Mouse (Mus musculus): ENCODE measurements around the gene Btnl10.

The Btnl10 gene

DNA sequence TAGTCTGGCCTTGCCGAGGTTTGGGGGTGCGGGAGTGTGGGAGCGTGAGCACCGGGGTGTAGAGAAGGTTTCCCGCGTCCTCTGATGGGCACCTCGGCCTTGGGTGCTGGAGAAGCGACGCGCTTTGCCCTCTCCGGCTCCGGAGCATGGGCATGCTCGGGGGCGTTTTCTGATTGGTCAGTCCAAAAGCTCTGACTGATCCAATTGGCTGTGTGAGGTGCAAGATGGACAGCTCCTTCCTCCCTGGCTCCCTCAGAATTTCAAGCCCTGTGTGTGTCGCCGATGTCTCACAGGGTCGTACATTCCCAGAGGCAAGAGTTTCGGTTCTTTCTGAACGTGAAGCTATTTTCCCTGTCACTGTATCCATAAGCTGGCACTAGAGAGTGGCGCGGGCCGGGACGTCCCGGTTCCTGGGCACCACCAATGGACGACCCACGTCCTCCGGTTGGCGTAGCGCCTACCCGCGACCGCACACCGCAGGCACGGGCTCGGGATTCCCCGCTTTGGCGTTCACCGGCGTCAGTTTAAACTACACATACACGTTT lies 42.3 kb downstream of the Btnl10 start:
- peak; percentile 94 for DNase-seq (ENCODE audit: low read depth)

DNA sequence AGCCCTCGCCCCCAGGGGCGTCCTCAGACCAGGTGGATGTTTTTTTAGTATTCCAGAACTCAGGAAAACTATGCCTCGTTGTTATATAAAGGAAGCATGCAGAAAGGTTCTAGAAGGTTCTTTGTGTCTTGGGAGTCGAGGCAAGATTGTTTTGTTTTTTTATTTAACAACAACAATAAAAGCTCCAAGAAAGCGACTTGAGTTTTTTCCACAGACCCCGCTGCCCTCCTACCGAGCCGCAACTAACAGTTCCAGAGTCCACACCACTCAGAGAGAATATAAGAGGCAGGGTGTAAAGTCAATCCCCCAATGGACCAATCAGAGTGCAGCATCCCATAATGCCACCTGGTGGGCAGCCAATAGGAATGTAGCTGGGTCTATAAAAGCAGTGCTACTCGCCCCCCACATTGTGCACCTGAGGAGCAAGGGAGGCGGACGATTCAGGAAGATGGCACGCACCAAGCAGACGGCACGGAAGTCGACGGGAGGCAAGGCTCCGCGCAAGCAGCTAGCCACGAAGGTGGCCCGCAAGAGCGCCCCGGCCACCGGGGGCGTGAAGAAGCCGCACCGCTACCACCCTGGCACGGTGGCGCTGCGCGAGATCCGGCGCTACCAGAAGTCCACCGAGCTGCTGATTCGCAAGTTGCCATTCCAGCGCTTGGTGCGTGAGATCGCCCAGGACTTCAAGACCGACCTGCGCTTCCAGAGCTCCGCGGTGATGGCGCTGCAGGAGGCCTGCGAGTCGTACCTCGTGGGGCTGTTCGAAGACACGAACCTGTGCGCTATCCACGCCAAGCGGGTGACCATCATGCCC lies 43.9 kb downstream of the Btnl10 start:
- no peak for DNase-seq (ENCODE audit: low read depth)

DNA sequence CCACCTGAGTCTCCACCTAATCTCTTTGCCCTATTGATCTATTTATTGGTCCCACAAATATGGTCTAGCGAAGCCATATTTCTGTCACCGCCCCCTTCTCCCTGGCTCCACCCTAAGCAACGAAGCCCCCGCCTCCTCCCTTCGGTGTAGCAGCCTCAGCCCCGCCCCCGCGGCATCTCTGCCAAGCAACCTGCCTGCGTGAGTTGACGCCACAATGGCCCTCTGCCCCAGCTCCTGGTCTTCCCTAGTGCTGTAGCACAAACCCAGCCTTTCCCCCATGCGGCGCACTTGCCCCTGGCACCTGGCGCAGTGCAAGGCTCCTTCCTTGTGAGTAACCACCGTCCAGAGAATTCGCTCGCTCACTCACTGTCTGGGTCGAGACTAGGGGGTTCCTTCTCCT lies 45.8 kb downstream of the Btnl10 start:
- peak; percentile 60 for DNase-seq (ENCODE audit: low read depth)

DNA sequence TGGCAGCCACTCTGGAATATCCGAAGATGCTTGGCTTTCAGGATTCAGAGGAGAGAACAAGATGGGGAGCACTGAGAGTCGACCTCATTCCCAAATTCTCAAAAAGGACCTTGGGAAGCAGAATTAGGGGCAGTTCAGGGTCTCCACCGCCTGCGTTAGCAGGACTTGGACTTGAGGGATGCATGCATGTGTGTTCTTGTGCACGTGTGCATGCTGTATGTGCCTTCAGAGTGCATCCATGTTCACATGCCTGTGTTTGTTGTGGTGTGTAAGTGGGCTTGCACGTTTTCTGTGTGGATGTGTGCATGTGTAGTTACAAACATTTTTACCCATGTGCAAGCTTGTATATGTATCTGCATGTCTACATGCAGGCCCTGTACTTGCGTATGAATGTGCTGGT lies 46.5 kb downstream of the Btnl10 start:
- no peak for DNase-seq (ENCODE audit: low read depth)

DNA sequence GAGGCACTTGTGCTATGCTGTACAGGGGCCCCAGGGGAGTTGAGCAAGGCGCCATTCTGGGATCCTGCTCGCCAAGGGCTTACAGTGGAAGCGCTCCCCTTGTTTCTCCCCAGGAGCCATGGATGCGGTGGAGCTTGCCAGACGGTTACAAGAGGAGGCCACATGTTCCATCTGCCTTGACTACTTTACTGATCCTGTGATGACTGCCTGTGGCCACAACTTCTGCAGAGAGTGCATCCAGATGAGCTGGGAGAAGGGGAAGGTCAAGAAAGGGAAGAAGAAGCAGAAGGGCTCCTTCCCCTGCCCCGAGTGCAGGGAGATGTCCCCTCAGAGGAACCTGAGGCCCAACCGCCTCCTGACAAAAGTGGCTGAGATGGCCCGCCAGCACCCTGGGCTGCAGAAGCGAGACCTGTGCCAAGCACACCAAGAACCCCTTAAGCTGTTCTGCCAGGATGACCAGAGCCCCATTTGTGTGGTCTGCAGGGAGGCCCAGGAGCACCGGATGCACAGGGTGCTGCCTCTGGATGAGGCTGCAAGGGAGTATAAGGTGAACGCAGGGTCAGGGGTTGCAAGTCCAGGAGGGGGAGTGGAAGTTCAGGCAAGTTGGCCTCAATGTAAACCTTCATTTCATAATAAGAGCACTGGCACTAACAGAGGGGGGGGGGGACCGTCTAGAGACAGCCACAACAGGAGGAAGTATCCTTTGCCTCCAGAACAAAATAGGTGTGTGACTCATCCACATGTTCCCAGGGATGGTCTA lies 47.5 kb downstream of the Btnl10 start:
- no peak for DNase-seq (ENCODE audit: low read depth)

DNA sequence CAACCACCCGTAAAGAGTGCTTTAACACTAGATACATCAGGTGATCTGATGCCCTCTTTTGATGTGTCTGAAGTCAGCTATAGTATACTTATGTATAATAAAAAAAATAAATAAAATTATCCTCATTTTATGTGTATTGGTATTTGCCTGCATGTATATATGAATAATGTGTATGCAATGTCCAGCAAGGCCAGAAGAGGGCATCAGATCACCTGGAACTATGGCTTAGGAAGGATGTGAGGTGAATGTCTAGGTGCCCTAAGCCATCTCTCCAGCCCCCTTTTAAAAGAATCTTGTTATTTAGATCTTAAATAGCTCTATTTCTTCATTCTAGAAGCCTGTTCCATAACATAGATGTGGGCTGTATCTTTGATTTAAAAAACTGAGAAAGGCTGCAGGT lies 49.6 kb downstream of the Btnl10 start:
- peak; percentile 72 for DNase-seq (ENCODE audit: low read depth)

DNA sequence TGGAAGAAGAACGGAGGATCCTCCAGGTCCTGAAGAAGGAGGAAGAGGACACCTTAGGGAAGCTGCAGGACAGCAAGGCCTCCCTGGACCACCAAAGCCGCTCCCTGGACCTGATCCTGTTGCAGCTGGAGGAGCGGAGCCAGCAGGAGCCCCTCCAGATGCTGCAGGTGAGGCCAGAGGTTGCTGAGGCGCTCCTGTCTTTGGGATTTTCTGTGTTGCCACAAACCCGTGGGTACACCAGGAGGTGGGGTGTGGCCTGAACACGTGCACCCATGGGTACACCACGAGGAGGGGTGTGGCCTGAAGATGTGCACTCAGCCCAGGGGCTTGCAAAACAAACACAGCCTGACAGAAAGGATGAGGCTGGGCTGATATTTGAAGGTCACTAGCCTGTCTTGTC lies 50.8 kb downstream of the Btnl10 start:
- no peak for DNase-seq (ENCODE audit: low read depth)

DNA sequence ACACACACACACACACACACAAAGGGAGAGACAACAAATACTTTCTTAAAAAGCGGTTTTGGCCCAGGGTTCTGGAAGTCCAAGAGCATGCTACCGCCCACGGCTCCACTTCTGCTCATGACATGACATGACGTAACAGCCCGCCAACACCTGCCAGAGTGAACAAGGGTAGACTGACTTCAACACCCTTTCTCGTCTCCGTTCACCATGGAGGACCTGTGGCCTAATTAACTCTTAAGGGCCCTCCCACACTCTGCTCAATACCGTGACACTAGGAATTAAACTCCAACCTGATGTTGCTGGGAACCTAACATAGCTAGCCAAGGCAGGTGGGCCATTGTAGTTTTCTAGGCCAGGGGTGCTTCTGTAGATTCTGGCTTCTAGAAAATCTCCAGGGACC lies 51.3 kb downstream of the Btnl10 start:
- DNase-seq (ENCODE audit: low read depth): no peak

DNA sequence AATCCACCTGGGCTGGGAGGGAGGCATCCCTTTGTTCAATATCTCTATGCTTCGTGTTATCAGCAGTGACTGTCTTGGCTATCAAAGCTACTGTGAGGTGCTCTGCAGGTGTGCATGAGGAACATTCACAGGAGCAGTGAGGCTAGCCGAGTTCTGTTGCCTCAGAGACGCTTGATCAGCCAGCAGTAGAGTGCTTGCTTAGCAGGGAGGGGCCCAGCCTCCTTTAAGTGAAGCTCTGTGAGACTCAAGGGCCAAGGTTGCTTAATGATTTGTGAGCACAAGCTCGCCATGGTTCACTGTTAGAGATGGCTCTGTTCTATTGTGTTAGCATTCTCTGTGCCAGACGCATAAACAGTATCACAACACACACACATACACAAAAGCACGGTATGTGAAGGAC lies 52.0 kb downstream of the Btnl10 start:
- no peak for DNase-seq (ENCODE audit: low read depth)

DNA sequence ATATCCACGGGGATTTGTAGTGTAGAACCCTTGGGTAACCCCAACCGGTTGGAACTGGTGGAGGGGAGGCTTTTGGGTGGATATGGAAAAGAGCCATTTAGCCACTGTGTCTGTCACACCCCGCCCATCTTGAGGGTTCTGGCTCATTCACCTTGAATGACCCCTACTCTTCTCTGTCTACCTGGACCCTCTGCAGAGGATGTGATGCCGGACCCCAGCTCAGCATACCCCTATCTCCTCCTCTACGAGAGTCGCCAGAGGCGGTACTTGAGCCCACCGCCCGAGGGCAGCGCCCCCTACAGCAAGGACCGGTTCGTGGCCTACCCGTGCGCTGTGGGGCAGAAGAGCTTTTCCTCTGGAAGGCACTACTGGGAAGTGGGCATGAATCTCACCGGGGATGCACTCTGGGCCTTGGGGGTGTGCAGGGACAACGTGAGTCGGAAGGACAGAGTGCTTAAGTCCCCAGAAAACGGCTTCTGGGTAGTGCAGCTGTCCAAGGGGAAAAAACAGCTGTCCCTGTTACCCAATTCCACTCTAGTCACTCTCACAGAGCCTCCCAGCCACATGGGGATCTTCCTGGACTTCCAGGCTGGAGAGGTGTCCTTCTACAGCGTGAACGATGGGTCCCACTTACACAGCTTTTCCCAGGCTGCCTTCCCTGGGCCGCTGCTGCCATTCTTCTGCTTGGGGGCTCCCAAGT lies 53.3 kb downstream of the Btnl10 start:
- DNase-seq (ENCODE audit: low read depth): no peak

DNA sequence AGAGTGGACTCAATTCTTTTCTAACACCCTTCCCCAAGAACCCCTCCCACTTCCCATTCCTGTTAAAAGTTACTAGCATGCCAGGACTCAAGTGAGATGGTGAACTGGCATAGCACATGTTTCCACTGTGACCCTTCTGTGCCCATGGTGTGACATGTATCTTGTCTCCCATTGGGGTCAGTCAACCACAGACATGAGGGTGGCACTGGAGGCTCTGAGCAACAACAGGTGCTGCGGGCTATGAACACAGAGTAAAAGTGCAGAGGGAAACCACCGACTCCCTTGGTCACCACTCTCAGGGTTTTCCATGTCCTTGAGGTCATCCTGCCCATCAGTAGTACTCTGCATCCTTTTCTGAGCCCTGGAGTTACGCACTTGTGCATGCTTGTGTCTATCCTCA lies 54.1 kb downstream of the Btnl10 start:
- DNase-seq (ENCODE audit: low read depth): no peak

DNA sequence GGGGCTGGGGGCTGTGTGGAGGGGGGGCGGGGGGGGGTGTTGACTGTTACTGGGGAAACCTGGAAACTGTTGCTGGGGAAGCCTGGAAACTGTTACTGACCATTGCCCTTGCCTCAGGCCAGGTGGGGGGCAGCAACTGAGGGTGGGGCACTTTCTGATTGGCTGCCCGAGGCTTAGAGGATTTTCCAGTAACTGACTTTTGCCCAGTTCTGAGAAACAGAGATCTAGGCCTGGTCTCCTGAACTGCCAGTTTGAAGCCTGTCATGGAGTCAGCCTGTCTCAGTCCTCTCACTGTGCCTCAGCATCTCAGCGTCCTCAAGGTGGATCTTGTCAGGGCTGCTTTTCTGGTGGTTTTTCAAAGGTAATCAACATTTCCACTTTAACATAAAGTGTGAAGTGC lies 56.7 kb downstream of the Btnl10 start:
- DNase-seq (ENCODE audit: low read depth): no peak

All from induced T-regulatory cell, adult 2 months (primary cell).